Mouse (Mus musculus) megakaryocyte, embryonic 14.5 days (primary cell): ENCODE measurements at regions not wholly inside any gene's neighbourhood (a gene's known extent, or its start where the extent isn't known, plus 50 kb on each side); places are given as distances from the start of the nearest gene placed in this dataset.
"Not testable (repeated sequence)": the region's sequence is repeated elsewhere in the genome, so short reads cannot be mapped to it uniquely, and the experiment has no call there.

Experiments
- H3K27me3 ChIP-seq: replicated peaks from 2 replicates; pipeline ENCODE3; 2012; ENCODE audit warnings: inconsistent platforms
- H3K36me3 ChIP-seq: replicated peaks from 2 replicates; pipeline ENCODE3; 2012; ENCODE audit warnings: low read length, inconsistent platforms, mixed read lengths
- H3K4me1 ChIP-seq: 2 replicates; pipeline ENCODE4 v1.6.1; 2012; ENCODE audit warnings: inconsistent platforms
- H3K4me3 ChIP-seq: replicated peaks from 2 replicates; pipeline ENCODE3; 2012; ENCODE audit warnings: moderate library complexity, mild to moderate bottlenecking, inconsistent platforms
- H3K9me3 ChIP-seq: 2 replicates; pipeline ENCODE4 v1.6.1; 2012; ENCODE audit warnings: inconsistent platforms
- FLI1 ChIP-seq: IDR thresholded peaks from 2 replicates; pipeline ENCODE4 v1.6.1; 2012; ENCODE audit warnings: low read length, inconsistent platforms, mixed read lengths
- GATA1 ChIP-seq: IDR thresholded peaks from 3 replicates; pipeline ENCODE4 v1.6.1; 2012; ENCODE audit warnings: mixed read lengths, low read length, inconsistent platforms, borderline replicate concordance

DNA sequence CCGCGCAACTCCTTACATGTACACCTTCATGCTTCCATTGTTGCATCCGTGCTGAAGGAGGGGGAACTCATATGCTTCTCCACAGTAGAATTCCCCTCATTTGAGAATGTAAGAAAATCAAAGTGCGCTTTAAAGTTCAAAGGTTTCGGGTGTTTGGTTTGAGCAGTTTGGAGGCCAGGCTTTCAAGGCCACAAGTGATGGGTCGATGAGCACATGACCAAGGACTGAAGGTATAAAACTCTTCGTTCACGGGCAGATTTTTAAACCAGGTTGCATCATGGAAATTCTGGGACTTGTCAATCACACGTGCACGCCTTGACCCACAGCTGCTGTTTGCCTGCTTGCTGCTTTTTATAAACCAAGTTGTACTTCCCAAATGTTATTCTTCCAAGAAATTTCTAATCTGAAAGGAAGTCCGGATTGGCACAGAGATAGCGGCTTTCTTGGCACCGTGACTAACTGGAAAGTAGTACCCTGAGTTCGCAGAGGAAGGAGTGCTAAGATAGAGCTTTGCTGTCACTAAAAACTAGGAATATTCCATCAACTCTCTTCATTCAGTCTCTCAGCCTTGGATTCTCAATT lies 132.7 kb upstream of the Myt1l start:
- Histone ChIP-seq H3K9me3 (no peaks in the 10 kb centered on the region), H3K27me3 (no peaks in the 10 kb centered on the region), H3K4me3 (no peak overlapping the region), H3K36me3 (no peaks in the 10 kb centered on the region), H3K4me1 (no peaks in the 10 kb centered on the region)
- TF ChIP-seq FLI1 = no peak
- TF ChIP-seq GATA1 = no peak

- no peaks in the 10 kb centered on the region for H3K27me3 ChIP-seq
- no peak overlapping the region for H3K4me3 ChIP-seq
- H3K9me3 ChIP-seq = no peaks in the 10 kb centered on the region
- no peaks in the 10 kb centered on the region for H3K36me3 ChIP-seq
- H3K4me1 ChIP-seq = no peaks in the 10 kb centered on the region
- no peak for TF ChIP-seq FLI1
- TF ChIP-seq GATA1 = no peak
Measured at GRCm38 (mm10) chr12:29404434-29404833, 123.8 kb upstream of the Myt1l start.

DNA sequence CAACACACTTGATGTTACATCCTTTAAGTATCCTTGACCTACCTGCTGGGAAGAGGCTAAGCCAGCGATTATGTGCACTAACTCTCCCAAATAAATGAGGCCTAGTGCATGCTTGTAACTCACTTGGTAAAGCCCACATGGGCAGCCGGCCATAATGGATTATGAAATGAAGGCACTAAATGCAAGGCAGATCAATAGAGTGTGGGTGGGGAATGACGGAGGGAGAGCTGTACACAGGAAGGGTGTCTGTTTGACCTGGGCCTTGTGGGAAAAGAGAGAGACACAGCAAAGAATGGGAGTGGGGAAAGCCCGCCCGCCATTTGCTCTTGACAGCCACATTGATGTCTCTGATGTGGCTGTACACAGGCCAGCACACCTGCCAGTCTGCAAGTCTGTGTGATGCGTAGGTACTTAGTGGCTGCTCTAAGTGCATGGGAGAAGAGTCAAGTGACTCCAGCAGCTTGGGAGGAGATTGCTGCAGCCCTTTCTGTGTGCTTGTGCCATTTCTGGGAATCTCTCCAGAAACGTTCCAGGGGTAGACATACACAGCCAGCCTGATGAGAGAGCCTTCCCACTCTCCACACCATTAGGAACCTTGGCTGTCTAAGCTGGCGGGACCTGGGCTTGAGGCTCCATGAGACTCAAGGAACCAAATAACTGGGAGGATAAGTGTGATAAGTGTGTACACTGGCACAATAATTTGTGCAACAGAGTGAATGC lies 118.7 kb upstream of the Myt1l start:
- no peak for TF ChIP-seq FLI1
- TF ChIP-seq GATA1 = no peak
- Histone ChIP-seq H3K4me1 (no peaks in the 10 kb centered on the region), H3K4me3 (no peak overlapping the region), H3K9me3 (no peaks in the 10 kb centered on the region), H3K27me3 (no peaks in the 10 kb centered on the region), H3K36me3 (no peaks in the 10 kb centered on the region)

- TF ChIP-seq FLI1 = no peak
- TF ChIP-seq GATA1 = no peak
- Histone ChIP-seq H3K9me3 (0 out of 2 replicates have a peak, but pooled peaks cover 3% of the 10 kb centered on the region), H3K36me3 (no peaks in the 10 kb centered on the region), H3K4me1 (no peaks in the 10 kb centered on the region), H3K4me3 (no peak overlapping the region), H3K27me3 (no peaks in the 10 kb centered on the region)
Measured at GRCm38 (mm10) chr12:29433936-29434335, 94.2 kb upstream of the Myt1l start.

DNA sequence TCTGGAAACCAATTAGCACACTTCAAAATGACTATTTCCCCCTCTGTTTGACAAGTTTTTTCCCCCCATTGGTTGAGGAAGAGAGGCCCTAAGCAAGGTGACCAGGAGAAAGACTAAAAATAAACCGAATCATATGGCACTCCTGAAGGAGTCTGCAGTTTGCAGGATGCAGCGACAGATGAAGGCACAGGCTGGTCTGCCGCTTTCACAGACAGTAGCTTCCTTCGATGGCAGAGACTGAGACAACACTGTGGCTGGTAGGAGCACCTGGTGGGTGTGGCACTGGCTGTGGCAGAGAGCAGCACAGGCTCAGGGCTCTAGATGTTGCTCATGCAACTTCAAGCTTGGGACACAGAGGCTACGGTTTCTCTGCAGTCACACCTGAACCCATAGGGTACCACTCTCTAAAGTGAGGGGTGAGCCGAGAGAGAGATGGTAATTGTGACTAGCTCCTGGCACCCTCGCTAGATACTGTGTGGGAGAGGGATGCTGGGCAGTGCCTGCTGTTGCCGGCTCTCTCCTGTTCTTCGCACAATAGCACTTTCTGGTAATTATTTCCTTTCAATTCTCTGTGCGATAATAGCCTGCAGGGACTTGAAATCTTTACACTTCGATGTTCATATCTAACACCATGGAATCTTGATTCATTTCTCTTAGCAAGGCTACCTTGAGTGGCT lies 88.7 kb upstream of the Myt1l start:
- Histone ChIP-seq H3K36me3 (no peaks in the 10 kb centered on the region), H3K4me3 (no peak overlapping the region), H3K4me1 (no peaks in the 10 kb centered on the region), H3K27me3 (no peaks in the 10 kb centered on the region), H3K9me3 (no peaks in the 10 kb centered on the region; the same call in 1 of the 2 replicates)
- TF ChIP-seq GATA1 (no peak), FLI1 (no peak)

DNA sequence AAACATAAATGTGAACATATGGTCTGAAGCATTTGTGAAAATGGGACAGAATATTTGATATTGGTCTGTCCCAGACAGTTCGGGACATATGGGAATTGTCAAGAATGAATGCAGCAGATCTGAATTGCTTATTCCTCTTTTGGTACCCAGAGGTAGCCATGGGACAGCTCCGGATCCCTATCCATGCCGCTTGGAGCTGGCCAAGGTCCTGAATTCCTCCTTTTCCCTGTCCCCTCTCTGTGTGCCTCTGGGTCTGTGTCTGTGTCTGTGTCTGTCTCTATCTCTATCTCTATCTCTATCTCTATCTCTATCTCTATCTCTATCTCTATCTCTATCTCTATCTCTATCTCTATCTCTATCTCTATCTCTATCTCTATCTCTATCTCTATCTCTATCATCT lies 63.0 kb upstream of the Myt1l start:
- not testable (repeated sequence) for H3K27me3 ChIP-seq, H3K4me3 ChIP-seq, H3K36me3 ChIP-seq, H3K9me3 ChIP-seq, H3K4me1 ChIP-seq
